Mouse (Mus musculus) olfactory bulb, adult 2 months (tissue): ENCODE data around the gene Insr.

ENCODE experiments used
- CTCF ChIP-seq: fragments of 200-500 bp; IDR thresholded peaks from 2 replicates; pipeline ENCODE4 v1.5.1; 2012; ENCODE audit warnings: low read depth, mild to moderate bottlenecking, low read length, moderate library complexity; ENCODE audit not compliant: insufficient read depth
- POLR2A ChIP-seq: fragments of 200-500 bp; IDR thresholded peaks from 2 replicates; pipeline ENCODE4 v1.6.1; 2012; ENCODE audit warnings: mild to moderate bottlenecking, low read depth, low read length, moderate library complexity; ENCODE audit not compliant: insufficient read depth

GRCm38 (mm10) chr8:3225731-3226130 is 53.7 kb downstream of the Insr start:
- TF ChIP-seq POLR2A, result no peak
- no peak for TF ChIP-seq CTCF
